Mouse (Mus musculus): Measurements from ENCODE around the gene C9orf72.

GRCm38 (mm10) chr4:35203724-35204123 lies 22.3 kb downstream of the C9orf72 start:
- TF ChIP-seq MAX (IDR thresholded peaks at IDR 0.05; ENCODE audit: low read depth) (no peak), USF1 (IDR thresholded peaks at IDR 0.05; ENCODE audit: low read depth) (no peak), POLR2A (IDR thresholded peaks at IDR 0.05; ENCODE audit: insufficient read length, low read depth) (no peak), POLR2AphosphoS2 (IDR thresholded peaks at IDR 0.05; ENCODE audit: insufficient read length, low read depth) (no peak)
